Mouse (Mus musculus): ENCODE results near the gene Gm21887. TPM values are rescaled to one million over a fixed set of nuclear protein-coding genes. Genes with fewer than 3 reads are reported as not detected.
"Not testable (repeated sequence)": the region's sequence is repeated elsewhere in the genome, so short reads cannot be mapped to it uniquely, and the experiment has no call there.

Gene Gm21887
- polyA plus RNA-seq, 1 experiment, result 1,607 TPM

GRCm38 (mm10) chrX:169983401-169984165, 25.9 kb upstream of the Gm21887 start:
- WGBS, result 92% methylated on average over 19 of the region's 19 CpGs
- peaks cover 12% of the 10 kb centered on the region; the same call in 1 of the 2 replicates for H3K36me3 ChIP-seq (ENCODE audit: control insufficient read depth, insufficient read depth, low read length)
- H3K4me1 ChIP-seq (replicated peaks; ENCODE audit: control insufficient read depth, insufficient read depth, low read length); H3K27ac ChIP-seq (ENCODE audit: control insufficient read depth, insufficient read depth, low read length); H3K27me3 ChIP-seq (ENCODE audit: control insufficient read depth, insufficient read depth, low read length); H3K4me3 ChIP-seq (ENCODE audit: control insufficient read depth, insufficient read depth, low read length): not testable (repeated sequence)
- DNase-seq, result peak; percentile 12

GRCm38 (mm10) chrX:169984331-169984730, 25.1 kb upstream of the Gm21887 start:
- not testable (repeated sequence) for H3K27ac ChIP-seq (ENCODE audit: control insufficient read depth, insufficient read depth, low read length); H3K27me3 ChIP-seq (ENCODE audit: control insufficient read depth, insufficient read depth, low read length); H3K4me1 ChIP-seq (replicated peaks; ENCODE audit: control insufficient read depth, insufficient read depth, low read length); H3K4me3 ChIP-seq (ENCODE audit: control insufficient read depth, insufficient read depth, low read length)
- DNase-seq, result peak; percentile 2
- peaks cover 12% of the 10 kb centered on the region; the same call in 1 of the 2 replicates for H3K36me3 ChIP-seq (ENCODE audit: control insufficient read depth, insufficient read depth, low read length)
- WGBS, result 91% methylated on average over 7 of the region's 7 CpGs

GRCm38 (mm10) chrX:169984853-169985252, 24.6 kb upstream of the Gm21887 start:
- not testable (repeated sequence) for H3K4me1 ChIP-seq (replicated peaks; ENCODE audit: control insufficient read depth, insufficient read depth, low read length); H3K27me3 ChIP-seq (ENCODE audit: control insufficient read depth, insufficient read depth, low read length); H3K4me3 ChIP-seq (ENCODE audit: control insufficient read depth, insufficient read depth, low read length); H3K27ac ChIP-seq (ENCODE audit: control insufficient read depth, insufficient read depth, low read length)
- WGBS, result 91% methylated on average over 21 of the region's 21 CpGs
- peaks cover 12% of the 10 kb centered on the region; the same call in 1 of the 2 replicates for H3K36me3 ChIP-seq (ENCODE audit: control insufficient read depth, insufficient read depth, low read length)
- peak; percentile 25 for DNase-seq

- peaks cover 12% of the 10 kb centered on the region; the same call in 1 of the 2 replicates for H3K36me3 ChIP-seq (ENCODE audit: control insufficient read depth, insufficient read depth, low read length)
- H3K4me1 ChIP-seq (replicated peaks; ENCODE audit: control insufficient read depth, insufficient read depth, low read length); H3K27ac ChIP-seq (ENCODE audit: control insufficient read depth, insufficient read depth, low read length); H3K27me3 ChIP-seq (ENCODE audit: control insufficient read depth, insufficient read depth, low read length); H3K4me3 ChIP-seq (ENCODE audit: control insufficient read depth, insufficient read depth, low read length): not testable (repeated sequence)
- peak; percentile 57 for DNase-seq
- 87% methylated on average over 18 of the region's 18 CpGs for WGBS
Observed at GRCm38 (mm10) chrX:169985796-169986195, 23.7 kb upstream of the Gm21887 start.

GRCm38 (mm10) chrX:169986519-169987367, 22.7 kb upstream of the Gm21887 start:
- Histone ChIP-seq H3K36me3 (ENCODE audit: control insufficient read depth, insufficient read depth, low read length) (peaks cover 12% of the 10 kb centered on the region; the same call in 1 of the 2 replicates), H3K4me3 (ENCODE audit: control insufficient read depth, insufficient read depth, low read length) (peak overlapping the region; percentile 29)
- peak; percentile 92 for DNase-seq
- not testable (repeated sequence) for H3K27ac ChIP-seq (ENCODE audit: control insufficient read depth, insufficient read depth, low read length); H3K27me3 ChIP-seq (ENCODE audit: control insufficient read depth, insufficient read depth, low read length); H3K4me1 ChIP-seq (replicated peaks; ENCODE audit: control insufficient read depth, insufficient read depth, low read length)
- WGBS, result 73% methylated on average over 51 of the region's 51 CpGs

GRCm38 (mm10) chrX:169987368-169987837, 22.1 kb upstream of the Gm21887 start:
- not testable (repeated sequence) for H3K27me3 ChIP-seq (ENCODE audit: control insufficient read depth, insufficient read depth, low read length); H3K27ac ChIP-seq (ENCODE audit: control insufficient read depth, insufficient read depth, low read length); H3K4me3 ChIP-seq (ENCODE audit: control insufficient read depth, insufficient read depth, low read length); H3K4me1 ChIP-seq (replicated peaks; ENCODE audit: control insufficient read depth, insufficient read depth, low read length)
- WGBS, result 90% methylated on average over 28 of the region's 28 CpGs
- DNase-seq, result peak; percentile 69
- peaks cover 12% of the 10 kb centered on the region; the same call in 1 of the 2 replicates for H3K36me3 ChIP-seq (ENCODE audit: control insufficient read depth, insufficient read depth, low read length)

GRCm38 (mm10) chrX:169988571-169989218, 20.8 kb upstream of the Gm21887 start:
- not testable (repeated sequence) for H3K4me1 ChIP-seq (replicated peaks; ENCODE audit: control insufficient read depth, insufficient read depth, low read length); H3K27me3 ChIP-seq (ENCODE audit: control insufficient read depth, insufficient read depth, low read length); H3K4me3 ChIP-seq (ENCODE audit: control insufficient read depth, insufficient read depth, low read length); H3K27ac ChIP-seq (ENCODE audit: control insufficient read depth, insufficient read depth, low read length)
- peak; percentile 63 for DNase-seq
- peaks cover 12% of the 10 kb centered on the region; the same call in 1 of the 2 replicates for H3K36me3 ChIP-seq (ENCODE audit: control insufficient read depth, insufficient read depth, low read length)
- WGBS, result 95% methylated on average over 56 of the region's 56 CpGs

- not testable (repeated sequence) for H3K27ac ChIP-seq (ENCODE audit: control insufficient read depth, insufficient read depth, low read length); H3K4me3 ChIP-seq (ENCODE audit: control insufficient read depth, insufficient read depth, low read length); DNase-seq; H3K27me3 ChIP-seq (ENCODE audit: control insufficient read depth, insufficient read depth, low read length); H3K4me1 ChIP-seq (replicated peaks; ENCODE audit: control insufficient read depth, insufficient read depth, low read length)
- WGBS, result 85% methylated on average over 8 of the region's 8 CpGs
- peaks cover 12% of the 10 kb centered on the region; the same call in 1 of the 2 replicates for H3K36me3 ChIP-seq (ENCODE audit: control insufficient read depth, insufficient read depth, low read length)
Observed at GRCm38 (mm10) chrX:169989219-169989595, 20.3 kb upstream of the Gm21887 start.

GRCm38 (mm10) chrX:169989691-169990631, 19.5 kb upstream of the Gm21887 start:
- not testable (repeated sequence) for H3K36me3 ChIP-seq (ENCODE audit: control insufficient read depth, insufficient read depth, low read length); H3K4me1 ChIP-seq (replicated peaks; ENCODE audit: control insufficient read depth, insufficient read depth, low read length); H3K27me3 ChIP-seq (ENCODE audit: control insufficient read depth, insufficient read depth, low read length)
- Histone ChIP-seq H3K4me3 (ENCODE audit: control insufficient read depth, insufficient read depth, low read length) (peak overlapping the region; percentile 28), H3K27ac (ENCODE audit: control insufficient read depth, insufficient read depth, low read length) (peak overlapping the region; percentile 61)
- 80% methylated on average over 56 of the region's 56 CpGs for WGBS
- peak; percentile 93 for DNase-seq

Measured in thymus, adult 2 months (tissue).